Mouse (Mus musculus) small intestine, adult 2 months (tissue): ENCODE data around the gene Cdkn2d. TPM values are rescaled to one million over a fixed set of nuclear protein-coding genes. Genes with fewer than 3 reads are reported as not detected.
"Not testable (repeated sequence)": the region's sequence is repeated elsewhere in the genome, so short reads cannot be mapped to it uniquely, and the experiment has no call there.

Experiments
- H3K27ac ChIP-seq: fragments of 200-500 bp; 2 replicates; pipeline ENCODE4 v1.5.1; 2012; ENCODE audit warnings: low read depth, low read length, control low read depth, inconsistent platforms; ENCODE audit not compliant: insufficient read depth
- H3K27me3 ChIP-seq: fragments of 200-500 bp; 2 replicates; pipeline ENCODE4 v1.6.1; 2012; ENCODE audit warnings: mild to moderate bottlenecking, moderate library complexity, low read length, inconsistent platforms; ENCODE audit not compliant: control insufficient read depth, insufficient read depth
- H3K36me3 ChIP-seq: fragments of 200-500 bp; 2 replicates; pipeline ENCODE4 v1.6.1; 2012; ENCODE audit warnings: mild to moderate bottlenecking, low read length, control low read depth, inconsistent platforms; ENCODE audit not compliant: control insufficient read depth, insufficient read depth
- H3K4me1 ChIP-seq: fragments of 200-500 bp; 2 replicates; pipeline ENCODE4 v1.6.1; 2012; ENCODE audit warnings: low read length, inconsistent platforms, mixed read lengths; ENCODE audit not compliant: control insufficient read depth, insufficient read depth, insufficient read length
- H3K4me3 ChIP-seq: fragments of 200-500 bp; 2 replicates; pipeline ENCODE4 v1.5.1; 2012; ENCODE audit warnings: low read depth, mild to moderate bottlenecking, control low read depth, inconsistent platforms, low read length, moderate library complexity
- CTCF ChIP-seq: fragments of 200-500 bp; IDR thresholded peaks from 2 replicates; pipeline ENCODE4 v1.5.1; 2012; ENCODE audit warnings: low read depth, mild to moderate bottlenecking, control low read depth, inconsistent platforms, low read length, moderate library complexity, mixed read lengths; ENCODE audit not compliant: insufficient replicate concordance, insufficient read length; ENCODE audit errors: extremely low read depth
- POLR2A ChIP-seq: fragments of 200-500 bp; IDR thresholded peaks from 2 replicates; pipeline ENCODE4 v1.6.1; 2012; ENCODE audit warnings: low read depth, mild to moderate bottlenecking, control low read depth, inconsistent platforms, low read length, moderate library complexity
- WGBS: fragments of 180-500 bp; shearing (Covaris S2); methylation state at CpG from one replicate; pipeline ENCODE4 v1.1.7; 2018; 5-methylcytosine and 5-hydroxymethylcytosine counted together
- polyA plus RNA-seq: library from polyadenylated mRNA; depleted of rRNA; stranded (reverse); fragments of >200 nt; gene quantifications from 2 replicates; pipeline ENCODE4 v1.2.3, GENCODE M21; 2012

The Cdkn2d gene
- polyA plus RNA-seq, 1 experiment, result 27.1 TPM

DNA sequence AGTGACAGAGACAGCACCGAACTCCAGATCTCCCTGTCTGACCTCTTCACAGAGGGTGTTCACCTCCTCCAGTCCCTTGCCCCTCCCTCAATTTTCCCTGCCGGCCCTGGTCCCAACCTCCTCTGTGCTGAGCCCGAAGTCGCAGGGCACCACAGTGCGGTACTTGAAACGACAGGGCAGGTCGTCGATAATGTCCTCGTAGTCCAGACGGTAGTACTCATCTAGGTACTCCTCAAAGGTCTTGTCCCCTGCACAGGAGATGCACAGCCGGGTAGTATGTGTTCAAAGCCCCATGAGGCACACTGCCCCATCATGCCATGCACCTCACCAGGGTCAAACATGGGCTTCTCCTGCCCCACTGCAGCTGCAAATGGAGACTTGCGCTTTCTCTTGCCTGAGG, 15.5 kb downstream of the Cdkn2d start:
- WGBS, result 86% methylated on average over 12 of the region's 12 CpGs
- Histone ChIP-seq H3K4me1 (no peaks in the 10 kb centered on the region), H3K4me3 (no peak overlapping the region), H3K27me3 (no peaks in the 10 kb centered on the region), H3K36me3 (peaks cover 72% of the 10 kb centered on the region), H3K27ac (no peak overlapping the region)
- TF ChIP-seq CTCF (no peak), POLR2A (no peak)

DNA sequence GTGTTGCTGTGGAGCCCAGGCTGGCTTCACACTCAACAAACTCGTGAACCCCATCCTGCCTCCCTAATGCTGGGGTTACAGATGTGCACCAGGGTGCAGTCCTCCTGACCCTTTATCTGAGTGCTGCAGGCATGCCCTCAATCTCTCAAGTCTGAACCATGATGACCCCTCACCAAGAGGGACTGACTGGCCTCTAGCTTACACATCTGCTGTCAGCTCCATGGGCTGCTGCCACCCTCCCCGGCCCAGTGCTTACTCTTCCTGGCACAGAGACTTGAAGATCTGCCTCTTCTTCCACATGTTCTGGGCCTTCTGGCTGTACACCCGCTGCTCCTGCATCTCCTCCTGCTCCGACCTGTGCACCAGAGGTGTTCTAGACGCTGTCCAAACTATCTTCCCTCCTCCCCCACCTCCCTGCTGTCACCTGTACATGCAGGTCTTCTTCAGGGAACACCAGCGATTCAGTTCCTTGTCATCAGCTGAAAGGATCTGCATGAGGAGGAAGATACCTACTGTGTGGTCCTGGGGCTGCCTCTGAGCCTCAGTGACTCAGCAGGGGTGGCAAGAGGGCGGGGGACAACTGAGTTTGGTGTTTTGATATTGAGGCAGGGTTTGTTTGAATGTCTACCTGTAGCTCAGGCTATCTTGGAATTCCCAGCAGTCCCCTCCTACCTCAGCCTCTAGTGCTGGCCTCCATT, 16.0 kb downstream of the Cdkn2d start:
- Histone ChIP-seq H3K4me3 (no peak overlapping the region), H3K4me1 (no peaks in the 10 kb centered on the region), H3K36me3 (peaks cover 74% of the 10 kb centered on the region), H3K27ac (no peak overlapping the region), H3K27me3 (no peaks in the 10 kb centered on the region)
- no peak for TF ChIP-seq CTCF
- TF ChIP-seq POLR2A, result no peak
- 80% methylated on average over 7 of the region's 7 CpGs for WGBS

DNA sequence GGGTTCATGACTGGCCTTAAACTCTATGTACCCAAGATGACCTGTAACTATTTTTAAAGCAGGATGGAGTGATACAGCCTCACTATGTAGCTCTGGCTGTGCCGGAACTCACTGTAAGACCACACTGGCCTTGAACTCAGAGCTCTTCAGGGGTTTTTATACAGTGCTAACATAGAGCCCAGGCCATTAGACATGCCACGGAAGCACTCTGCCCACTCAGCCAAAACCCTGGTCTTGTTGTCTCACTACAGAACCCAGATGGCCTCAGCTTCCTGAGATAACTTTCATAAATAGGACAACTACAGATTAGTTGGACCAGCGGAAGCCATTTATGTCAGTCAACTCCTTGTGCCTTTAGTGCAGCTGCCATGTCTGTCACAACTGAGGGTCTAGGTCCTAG, 16.9 kb downstream of the Cdkn2d start:
- H3K36me3 ChIP-seq, result peaks cover 74% of the 10 kb centered on the region
- no peak overlapping the region for H3K27ac ChIP-seq
- 90% methylated on average over 3 of the region's 3 CpGs for WGBS
- TF ChIP-seq POLR2A, result no peak
- no peak for TF ChIP-seq CTCF
- H3K4me1 ChIP-seq, result no peaks in the 10 kb centered on the region
- no peak overlapping the region for H3K4me3 ChIP-seq
- H3K27me3 ChIP-seq, result no peaks in the 10 kb centered on the region

DNA sequence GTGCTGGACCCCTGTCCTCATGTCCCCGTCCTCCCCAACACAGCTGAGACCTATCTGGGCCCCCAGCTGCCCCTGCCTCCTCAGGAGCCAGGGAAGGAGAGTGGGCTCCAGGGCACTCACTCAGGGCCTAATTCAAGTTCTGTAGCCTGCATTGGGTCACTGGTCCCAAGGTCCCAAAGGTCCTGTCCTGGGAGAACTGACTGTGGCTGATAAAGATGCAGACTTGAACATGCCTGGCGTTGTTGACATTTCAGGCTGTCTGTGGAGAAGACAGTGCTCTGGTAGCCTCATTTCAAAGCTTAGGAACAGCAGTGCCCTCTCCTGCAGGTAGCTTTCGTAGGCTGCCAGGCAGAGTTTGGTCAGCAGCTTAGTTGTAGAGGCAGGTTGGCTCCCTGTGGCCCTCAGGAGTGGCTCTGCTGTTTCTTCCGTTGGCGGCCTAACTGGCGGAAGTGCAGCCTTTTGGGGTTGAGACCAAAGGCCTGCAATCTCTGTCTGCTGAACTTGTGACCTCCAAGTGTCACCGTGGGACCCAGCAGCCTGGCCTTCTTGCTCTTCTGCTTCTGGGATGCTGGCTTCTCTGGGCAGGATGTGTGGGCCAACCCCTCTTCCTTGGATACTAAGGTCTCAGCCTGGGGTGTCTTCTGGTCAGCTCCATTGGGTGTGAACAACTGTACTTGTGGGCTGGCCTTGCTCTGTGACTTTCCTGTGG, 17.5 kb downstream of the Cdkn2d start:
- 78% methylated on average over 7 of the region's 7 CpGs for WGBS
- no peak for TF ChIP-seq POLR2A
- TF ChIP-seq CTCF, result no peak
- H3K4me1 ChIP-seq, result no peaks in the 10 kb centered on the region
- H3K36me3 ChIP-seq, result peaks cover 73% of the 10 kb centered on the region
- no peak overlapping the region for H3K4me3 ChIP-seq
- H3K27ac ChIP-seq, result no peak overlapping the region
- no peaks in the 10 kb centered on the region for H3K27me3 ChIP-seq

DNA sequence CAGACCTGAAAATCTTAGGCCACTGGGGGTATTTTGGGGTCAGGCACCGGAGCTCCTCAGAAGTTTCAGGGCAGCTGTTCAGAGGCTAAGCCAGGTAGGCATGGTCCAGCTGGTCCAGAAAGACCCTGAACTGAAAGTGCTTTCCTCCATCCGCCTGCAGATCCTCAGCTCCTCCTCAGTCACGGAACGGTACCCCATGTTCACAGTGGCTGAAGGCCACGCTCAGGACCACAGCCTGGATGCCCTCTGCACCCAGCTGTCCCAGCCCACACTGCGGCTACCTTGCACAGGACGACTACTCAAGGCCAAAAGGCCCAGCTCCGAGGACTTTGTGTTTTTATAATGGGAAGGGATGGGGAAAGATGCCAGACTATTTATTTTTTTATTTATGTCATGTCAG, 18.1 kb downstream of the Cdkn2d start:
- peaks cover 77% of the 10 kb centered on the region for H3K36me3 ChIP-seq
- TF ChIP-seq CTCF, result no peak
- no peak for TF ChIP-seq POLR2A
- no peak overlapping the region for H3K4me3 ChIP-seq
- H3K27me3 ChIP-seq, result no peaks in the 10 kb centered on the region
- H3K4me1 ChIP-seq, result no peaks in the 10 kb centered on the region
- 78% methylated on average over 8 of the region's 8 CpGs for WGBS
- H3K27ac ChIP-seq, result no peak overlapping the region

DNA sequence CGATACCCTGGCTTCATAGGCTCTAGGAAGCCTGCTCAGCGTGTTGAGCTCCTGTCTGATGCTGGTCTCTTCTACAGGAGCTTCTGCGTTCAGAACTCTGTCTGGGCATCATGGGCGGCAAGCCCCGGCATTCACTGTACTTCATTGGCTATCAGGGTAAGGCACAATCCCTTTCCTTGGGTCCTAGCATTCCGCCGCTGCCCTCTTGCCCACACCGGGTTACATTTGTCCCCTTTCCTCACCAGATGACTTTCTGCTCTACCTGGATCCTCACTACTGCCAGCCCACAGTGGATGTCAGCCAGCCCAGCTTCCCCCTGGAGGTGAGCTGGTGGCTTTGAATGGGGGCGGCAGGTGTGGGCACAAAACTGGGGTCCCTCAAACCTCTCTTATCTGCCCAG, 18.8 kb downstream of the Cdkn2d start:
- Histone ChIP-seq H3K4me3 (no peak overlapping the region), H3K27me3 (no peaks in the 10 kb centered on the region)
- 89% methylated on average over 9 of the region's 9 CpGs for WGBS

DNA sequence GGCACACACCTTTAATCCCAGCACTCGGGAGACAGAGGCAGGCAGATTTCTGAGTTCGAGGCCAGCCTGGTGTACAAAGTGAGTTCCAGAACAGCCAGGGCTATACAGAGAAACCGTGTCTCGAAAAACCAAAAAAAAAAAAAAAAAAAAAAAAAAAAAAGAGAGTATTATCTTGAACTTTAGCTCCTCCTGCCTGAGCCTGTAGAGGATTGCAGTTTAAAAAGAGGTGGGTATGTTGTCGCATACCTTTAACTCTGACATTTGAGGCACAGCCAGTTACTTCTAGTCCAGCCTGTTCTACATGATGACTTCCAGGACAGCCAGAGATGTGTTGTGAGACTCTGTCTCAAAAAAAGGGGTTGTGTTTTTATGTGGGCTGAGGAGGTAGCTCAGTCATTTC, 21.6 kb downstream of the Cdkn2d start:
- peaks cover 73% of the 10 kb centered on the region for H3K36me3 ChIP-seq
- not testable (repeated sequence) for H3K4me1 ChIP-seq, H3K4me3 ChIP-seq, H3K27ac ChIP-seq, H3K27me3 ChIP-seq
- WGBS, result 67% methylated on average over 5 of the region's 5 CpGs

More for the DNA sequence above, 18.8 kb downstream of the Cdkn2d start:
- no peak for TF ChIP-seq CTCF
- no peak for TF ChIP-seq POLR2A
- Histone ChIP-seq H3K4me1 (no peaks in the 10 kb centered on the region), H3K36me3 (peaks cover 76% of the 10 kb centered on the region), H3K27ac (no peak overlapping the region)
